Mouse (Mus musculus): ENCODE data around the gene Ankrd27. TPM values are rescaled to one million over a fixed set of nuclear protein-coding genes. Genes with fewer than 3 reads are reported as not detected.

Ankrd27 gene
- polyA plus RNA-seq, 1 experiment from 2014 or later: 41.7 TPM

DNA sequence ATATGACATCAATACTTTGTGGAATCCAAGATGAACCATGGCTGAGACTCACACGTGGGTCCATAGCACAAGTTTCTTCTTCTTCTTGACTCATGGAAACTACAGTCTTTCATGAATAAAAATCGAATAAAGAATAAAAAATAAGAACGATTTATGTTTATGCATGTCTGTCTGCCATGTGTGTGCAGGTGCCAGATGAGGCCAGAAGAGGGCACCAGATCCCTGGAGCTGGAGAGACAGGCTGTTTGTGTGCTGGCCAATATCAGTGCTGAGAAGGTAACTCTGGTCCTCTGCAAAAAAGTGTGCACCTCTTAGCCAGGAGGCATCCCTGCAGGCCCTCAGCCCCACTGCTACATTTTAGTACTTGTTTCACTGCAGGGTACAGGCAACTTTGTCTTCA is 95.5 kb downstream of the Ankrd27 start:
- 79% methylated on average over 3 of the region's 3 CpGs for WGBS
- Histone ChIP-seq H3K27me3 (no peaks in the 10 kb centered on the region), H3K4me1 (peaks cover 8% of the 10 kb centered on the region), H3K4me3 (replicated peaks) (no peak overlapping the region), H3K4me2 (replicated peaks) (no peak overlapping the region), H3K36me3 (no peaks in the 10 kb centered on the region), H3K9ac (no peak overlapping the region), H3K27ac (replicated peaks) (no peak overlapping the region), H3K9me3 (replicated peaks) (no peaks in the 10 kb centered on the region)
- no peak for ATAC-seq (ENCODE audit: insufficient number of reproducible peaks, low FRiP score, low TSS enrichment, low read depth)

DNA sequence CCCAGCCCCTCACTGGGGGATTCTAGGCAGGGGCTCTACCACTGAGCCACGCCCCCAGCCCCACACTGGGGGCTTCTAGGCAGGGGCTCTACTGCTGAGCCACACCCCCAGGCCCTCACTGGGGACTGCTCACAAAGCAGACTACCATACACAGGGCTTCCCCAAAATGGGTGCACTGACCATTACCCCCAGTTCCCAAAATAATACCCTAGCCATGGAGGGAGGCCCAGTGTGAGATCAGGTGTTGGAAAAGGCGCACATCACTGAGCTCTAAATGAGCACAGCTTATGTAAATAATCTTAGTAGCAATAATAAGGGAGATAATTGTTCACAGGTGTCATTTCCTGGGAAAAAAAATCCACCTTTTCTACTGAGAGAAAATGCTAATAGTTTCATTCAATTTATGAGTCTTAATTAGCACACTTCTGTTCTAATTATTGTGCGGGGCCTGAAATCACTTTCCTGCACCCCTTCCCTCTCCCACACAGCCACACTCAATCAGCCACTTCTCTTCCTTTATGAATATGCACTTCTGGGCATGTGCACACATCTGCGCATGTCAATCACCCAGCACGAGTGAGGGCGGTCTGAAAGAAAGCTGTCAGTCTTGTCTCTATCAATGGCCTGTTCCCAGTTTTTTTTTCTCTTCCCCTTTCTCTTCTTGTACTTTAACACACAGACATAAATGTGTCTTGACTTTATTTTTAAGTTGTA is 97.5 kb downstream of the Ankrd27 start:
- Histone ChIP-seq H3K9ac (no peak overlapping the region), H3K4me3 (replicated peaks) (no peak overlapping the region), H3K4me1 (peaks cover 25% of the 10 kb centered on the region), H3K9me3 (replicated peaks) (no peaks in the 10 kb centered on the region), H3K36me3 (no peaks in the 10 kb centered on the region), H3K27me3 (no peaks in the 10 kb centered on the region), H3K27ac (replicated peaks) (no peak overlapping the region), H3K4me2 (replicated peaks) (no peak overlapping the region)
- WGBS: 74% methylated on average over 6 of the region's 6 CpGs
- ATAC-seq (ENCODE audit: insufficient number of reproducible peaks, low FRiP score, low TSS enrichment, low read depth): no peak

DNA sequence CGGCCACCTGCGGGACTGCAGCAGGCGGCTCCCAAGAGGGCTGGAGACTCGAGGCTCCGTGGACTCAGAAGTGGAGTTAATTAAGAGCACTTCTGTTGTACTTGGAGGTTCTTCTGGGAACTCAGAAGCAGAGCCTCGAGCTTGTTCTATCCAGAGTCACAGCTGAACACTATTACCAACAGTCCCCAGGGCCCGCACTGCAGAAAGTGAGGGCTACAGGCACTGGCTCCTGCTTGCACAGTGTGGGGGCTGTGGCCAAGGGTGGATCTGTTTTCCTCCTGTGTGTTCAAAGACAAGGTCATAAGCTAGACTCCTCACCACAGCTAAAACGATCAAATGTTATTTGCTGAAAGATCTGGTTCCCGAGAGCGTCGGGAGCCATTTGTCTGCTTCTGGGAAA is 100.2 kb downstream of the Ankrd27 start:
- Histone ChIP-seq H3K36me3 (no peaks in the 10 kb centered on the region), H3K9ac (no peak overlapping the region), H3K27ac (replicated peaks) (0 out of 2 replicates have a peak overlapping the region, but pooled peaks have one; percentile 22), H3K27me3 (no peaks in the 10 kb centered on the region), H3K4me1 (peaks cover 36% of the 10 kb centered on the region), H3K4me3 (replicated peaks) (no peak overlapping the region), H3K4me2 (replicated peaks) (0 out of 2 replicates have a peak overlapping the region, but pooled peaks have one; percentile 30), H3K9me3 (replicated peaks) (no peaks in the 10 kb centered on the region)
- ATAC-seq (ENCODE audit: insufficient number of reproducible peaks, low FRiP score, low TSS enrichment, low read depth): peak; percentile 35; the same call in 1 of the 2 replicates
- 36% methylated on average over 11 of the region's 11 CpGs for WGBS

DNA sequence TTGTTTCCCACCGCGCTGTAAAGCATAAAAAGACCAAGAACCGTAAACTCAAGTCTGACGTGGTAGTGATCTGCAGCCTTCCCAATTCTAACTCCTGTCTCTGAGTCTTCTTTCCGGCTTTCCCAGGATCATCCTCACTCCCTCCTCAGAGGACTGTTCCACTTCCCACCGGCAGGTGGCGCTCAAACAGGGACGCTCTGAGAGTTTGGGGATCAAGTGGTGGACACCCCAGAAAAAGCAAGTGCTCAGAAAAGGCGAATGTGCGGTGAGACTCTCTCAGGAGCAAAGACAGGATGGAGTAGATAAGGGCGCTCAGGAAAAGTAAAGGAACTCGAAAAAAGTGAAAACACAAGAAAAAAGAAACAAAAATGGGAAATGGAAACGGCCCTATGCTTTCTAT is 100.7 kb downstream of the Ankrd27 start:
- Histone ChIP-seq H3K4me2 (replicated peaks) (peak overlapping the region; percentile 30), H3K36me3 (no peaks in the 10 kb centered on the region; the same call in 1 of the 2 replicates), H3K9me3 (replicated peaks) (no peaks in the 10 kb centered on the region), H3K27ac (replicated peaks) (0 out of 2 replicates have a peak overlapping the region, but pooled peaks have one; percentile 22), H3K4me3 (replicated peaks) (no peak overlapping the region), H3K9ac (no peak overlapping the region), H3K4me1 (peaks cover 36% of the 10 kb centered on the region), H3K27me3 (no peaks in the 10 kb centered on the region)
- ATAC-seq (ENCODE audit: insufficient number of reproducible peaks, low FRiP score, low TSS enrichment, low read depth): no peak
- 25% methylated on average over 13 of the region's 13 CpGs for WGBS

DNA sequence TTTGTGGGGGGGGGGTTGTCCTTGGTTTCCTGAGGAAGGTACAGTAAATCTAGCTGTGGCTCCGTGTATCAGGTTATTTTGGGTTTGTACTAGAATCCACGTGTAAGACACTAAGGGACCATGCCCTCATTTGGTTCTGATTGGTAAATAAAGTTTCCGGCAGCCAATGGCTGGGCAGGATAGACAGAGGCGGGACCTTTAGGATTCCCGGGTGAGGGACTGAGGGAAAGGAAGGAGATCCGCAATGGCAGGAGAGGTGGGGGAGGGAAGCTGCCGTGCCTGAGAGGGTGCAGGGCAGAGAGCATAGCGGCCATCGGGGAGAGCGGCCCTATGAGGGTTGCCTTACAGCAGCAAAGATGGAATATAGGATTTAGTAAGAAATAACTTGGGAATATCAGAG is 101.2 kb downstream of the Ankrd27 start:
- ATAC-seq (ENCODE audit: insufficient number of reproducible peaks, low FRiP score, low TSS enrichment, low read depth): no peak
- Histone ChIP-seq H3K4me3 (replicated peaks) (no peak overlapping the region), H3K9ac (no peak overlapping the region), H3K4me2 (replicated peaks) (peak overlapping the region; percentile 30), H3K4me1 (peaks cover 36% of the 10 kb centered on the region), H3K27ac (replicated peaks) (no peak overlapping the region), H3K9me3 (replicated peaks) (no peaks in the 10 kb centered on the region), H3K36me3 (no peaks in the 10 kb centered on the region; the same call in 1 of the 2 replicates), H3K27me3 (no peaks in the 10 kb centered on the region)
- WGBS: 33% methylated on average over 10 of the region's 10 CpGs

DNA sequence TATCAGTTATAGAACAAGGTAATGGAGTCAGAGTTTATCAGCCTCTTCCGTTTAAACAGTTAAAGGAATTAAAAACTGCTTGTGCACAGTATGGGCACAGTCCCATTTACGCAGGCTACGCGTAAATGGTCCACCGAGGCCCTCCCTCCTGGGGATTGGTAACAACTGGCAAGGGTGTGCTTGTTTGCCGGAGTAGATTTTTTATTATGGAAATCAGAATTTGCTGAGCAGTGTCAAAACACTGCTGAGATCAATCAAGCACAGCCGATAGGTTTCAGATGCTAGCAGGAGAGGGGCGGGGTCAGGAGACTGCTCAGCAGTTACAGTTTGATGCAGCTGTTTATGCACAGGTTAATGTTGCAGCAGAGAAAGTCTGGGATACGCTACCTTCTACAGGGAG is 102.2 kb downstream of the Ankrd27 start:
- no peak overlapping the region for H3K4me3 ChIP-seq (replicated peaks)
- H3K4me2 ChIP-seq (replicated peaks): peak overlapping the region; percentile 6; the same call in 1 of the 2 replicates
- H3K27ac ChIP-seq (replicated peaks): peak overlapping the region; percentile 35; the same call in 1 of the 2 replicates
- H3K9me3 ChIP-seq (replicated peaks): no peaks in the 10 kb centered on the region
- 54% methylated on average over 9 of the region's 9 CpGs for WGBS
- H3K27me3 ChIP-seq: no peaks in the 10 kb centered on the region
- H3K36me3 ChIP-seq: no peaks in the 10 kb centered on the region; the same call in 1 of the 2 replicates
- peaks cover 36% of the 10 kb centered on the region for H3K4me1 ChIP-seq
- ATAC-seq (ENCODE audit: insufficient number of reproducible peaks, low FRiP score, low TSS enrichment, low read depth): no peak
- no peak overlapping the region for H3K9ac ChIP-seq

Other genes starting within 250 kb of the Ankrd27 start
- 15.6 and 17.1 TPM in 2 replicates for gene Faap24, start 189.4 kb upstream of the Ankrd27 start, polyA plus RNA-seq (2015; fragmentation: Nextera tagmentation; extraction: Ambion mirVana)
- 38.2 and 44.9 TPM in 2 replicates for gene Cep89, start 189.2 kb upstream of the Ankrd27 start, polyA plus RNA-seq (2015; fragmentation: Nextera tagmentation; extraction: Ambion mirVana)
- gene Slc7a9, start 137.4 kb upstream of the Ankrd27 start, polyA plus RNA-seq (2015; fragmentation: Nextera tagmentation; extraction: Ambion mirVana): 0.16 and 0.17 TPM in 2 replicates
- gene Tdrd12, start 48.5 kb upstream of the Ankrd27 start, polyA plus RNA-seq (2015; fragmentation: Nextera tagmentation; extraction: Ambion mirVana): 0.39 TPM in 1 of 2 replicates, not detected in the other
- gene Nudt19, start 29.9 kb upstream of the Ankrd27 start, polyA plus RNA-seq (2015; fragmentation: Nextera tagmentation; extraction: Ambion mirVana): 49.5 and 50.0 TPM in 2 replicates
- gene Rgs9bp, start 662 bp upstream of the Ankrd27 start, polyA plus RNA-seq (2015; fragmentation: Nextera tagmentation; extraction: Ambion mirVana): 0.19 and 0.20 TPM in 2 replicates
- 232 and 243 TPM in 2 replicates for gene Pdcd5, start 61.3 kb downstream of the Ankrd27 start, polyA plus RNA-seq (2015; fragmentation: Nextera tagmentation; extraction: Ambion mirVana)
- 22.8 and 26.0 TPM in 2 replicates for gene Dpy19l3, start 168.2 kb downstream of the Ankrd27 start, polyA plus RNA-seq (2015; fragmentation: Nextera tagmentation; extraction: Ambion mirVana)
- 18.8 and 20.0 TPM in 2 replicates for gene Zfp507, start 216.8 kb downstream of the Ankrd27 start, polyA plus RNA-seq (2015; fragmentation: Nextera tagmentation; extraction: Ambion mirVana)

Data from embryonic facial prominence, embryonic 15.5 days (tissue).